Comparison of ENCODE assay signal across 10 mouse cellular contexts in the genomic region with DNA sequence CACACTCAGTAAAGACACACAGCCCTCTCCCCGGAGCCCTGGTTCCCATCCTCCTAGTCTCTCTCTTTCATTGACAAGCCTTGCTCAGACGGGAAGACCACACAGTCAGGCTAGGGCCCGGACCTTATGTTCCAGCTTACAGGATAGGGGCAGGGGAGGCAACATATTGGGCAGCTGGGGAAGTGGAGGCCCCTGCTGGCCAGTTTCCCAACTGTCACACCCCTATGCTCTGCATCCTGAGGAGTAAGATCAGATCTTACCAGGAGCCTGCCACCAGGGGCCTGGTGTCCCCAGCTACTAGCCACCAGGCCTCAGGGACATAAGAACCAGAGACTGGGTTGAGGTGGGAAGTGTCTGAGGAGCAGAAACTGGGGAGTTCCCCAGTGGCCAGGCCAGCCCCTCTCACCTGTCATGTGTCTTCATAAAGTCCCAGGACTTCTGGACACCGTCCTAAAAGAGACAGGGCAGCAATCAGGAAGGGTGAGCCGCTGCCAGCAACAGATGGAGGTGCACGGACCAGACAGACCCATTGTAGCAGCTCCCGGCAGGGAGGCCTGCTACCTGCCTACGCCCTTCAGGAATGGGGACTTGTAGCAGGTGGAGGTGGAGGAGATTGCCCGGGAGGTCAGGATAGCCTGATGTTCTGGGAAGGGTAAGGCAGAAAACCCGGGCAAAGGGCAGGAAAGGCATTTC. TPM values are rescaled to one million over a fixed set of nuclear protein-coding genes. Genes with fewer than 3 reads are reported as not detected.
DNase-seq lines count a peak whose midpoint lies in the region; ATAC-seq and TF ChIP-seq lines count a peak whose summit lies in the region.
"Had no signal": no experiment of that assay in that cellular context is flagged by ENCODE, and none has a peak within 500 bp of the region (broad histone marks: within the 10 kb centered on the region; RNA-seq: fewer than 3 reads in every experiment).

No protein-coding gene starts in this region.

- no peaks in the 10 kb centered on the region for H3K9me3 ChIP-seq in liver, embryonic 14.5 days (ENCODE audit: control insufficient read depth, low read length)
- H3K9me3 ChIP-seq in liver, embryonic 12.5 days (replicated peaks), result no peaks in the 10 kb centered on the region
- H3K9me3 ChIP-seq in embryonic facial prominence, embryonic 15.5 days (replicated peaks), result no peaks in the 10 kb centered on the region
- H3K9me3 ChIP-seq in neural tube, embryonic 13.5 days, result no peaks in the 10 kb centered on the region
- H3K9me3 ChIP-seq: limb, embryonic 13.5 days; stomach, embryonic 15.5 days had no signal

- no peak overlapping the region for H3K27ac ChIP-seq in liver, embryonic 14.5 days
- H3K27ac ChIP-seq in liver, embryonic 12.5 days, result no peak overlapping the region
- H3K27ac ChIP-seq in embryonic facial prominence, embryonic 15.5 days (replicated peaks), result peak overlapping the region; percentile 18; the same call in 1 of the 2 replicates
- no peak overlapping the region for H3K27ac ChIP-seq in neural tube, embryonic 13.5 days (replicated peaks)
- H3K27ac ChIP-seq: stomach, embryonic 15.5 days had no signal

- no peak for DNase-seq in liver, embryonic 14.5 days (ENCODE audit: low read depth in 3 of 3, low spot score in 3 of 3)
- DNase-seq in adrenal gland, postnatal 25 days, result no peak
- no peak for DNase-seq in gastrocnemius, postnatal 25 days
- no peak for DNase-seq in layer of hippocampus, adult 9-11 months

- H3K27me3 ChIP-seq in liver, embryonic 14.5 days (ENCODE audit: control insufficient read depth, insufficient read depth, low read length), result no peaks in the 10 kb centered on the region
- peaks cover 8% of the 10 kb centered on the region for H3K27me3 ChIP-seq in liver, embryonic 12.5 days (replicated peaks)
- H3K27me3 ChIP-seq in embryonic facial prominence, embryonic 15.5 days, result no peaks in the 10 kb centered on the region
- H3K27me3 ChIP-seq in neural tube, embryonic 13.5 days, result no peaks in the 10 kb centered on the region
- H3K27me3 ChIP-seq: limb, embryonic 13.5 days; stomach, embryonic 15.5 days had no signal

- no peak overlapping the region for H3K9ac ChIP-seq in liver, embryonic 14.5 days (replicated peaks)
- no peak overlapping the region for H3K9ac ChIP-seq in liver, embryonic 12.5 days
- H3K9ac ChIP-seq in embryonic facial prominence, embryonic 15.5 days, result no peak overlapping the region
- peak overlapping the region; percentile 41; the same call in 1 of the 2 replicates for H3K9ac ChIP-seq in neural tube, embryonic 13.5 days
- H3K9ac ChIP-seq: stomach, embryonic 15.5 days had no signal

- TF ChIP-seq EP300 in liver, embryonic 14.5 days (IDR thresholded peaks at IDR 0.05; ENCODE audit: low read depth), result no peak

- peak; percentile 66 for TF ChIP-seq CTCF in liver, embryonic 14.5 days (IDR thresholded peaks at IDR 0.05; ENCODE audit: low read depth)

- no peak overlapping the region for H3K4me2 ChIP-seq in liver, embryonic 14.5 days (ENCODE audit: low read depth)
- H3K4me2 ChIP-seq in liver, embryonic 12.5 days, result no peak overlapping the region
- H3K4me2 ChIP-seq in embryonic facial prominence, embryonic 15.5 days (replicated peaks), result no peak overlapping the region
- H3K4me2 ChIP-seq in neural tube, embryonic 13.5 days, result no peak overlapping the region
- H3K4me2 ChIP-seq: limb, embryonic 13.5 days; stomach, embryonic 15.5 days had no signal

- H3K4me1 ChIP-seq in liver, embryonic 14.5 days (replicated peaks; ENCODE audit: control insufficient read depth in 2 of 2, insufficient read depth in 2 of 2, low read length in 1 of 2), result peaks cover 3 to 10% of the 10 kb centered on the region in 2 experiments; a peak in 3 of 4 replicates
- H3K4me1 ChIP-seq in liver, embryonic 12.5 days, result peaks cover 17% of the 10 kb centered on the region
- peaks cover 47% of the 10 kb centered on the region for H3K4me1 ChIP-seq in embryonic facial prominence, embryonic 15.5 days
- H3K4me1 ChIP-seq in neural tube, embryonic 13.5 days (replicated peaks), result peaks cover 45% of the 10 kb centered on the region

- no peak overlapping the region for H3K4me3 ChIP-seq in liver, embryonic 14.5 days (ENCODE audit: insufficient read depth in 1 of 2, low read depth in 2 of 2, low read length in 2 of 2)
- H3K4me3 ChIP-seq in liver, embryonic 12.5 days, result no peak overlapping the region
- H3K4me3 ChIP-seq in embryonic facial prominence, embryonic 15.5 days (replicated peaks), result no peak overlapping the region
- H3K4me3 ChIP-seq in neural tube, embryonic 13.5 days, result no peak overlapping the region
- H3K4me3 ChIP-seq: limb, embryonic 13.5 days; stomach, embryonic 15.5 days had no signal

- no peaks in the 10 kb centered on the region for H3K36me3 ChIP-seq in liver, embryonic 14.5 days (replicated peaks; ENCODE audit: control insufficient read depth, insufficient read depth, low read depth)
- no peaks in the 10 kb centered on the region for H3K36me3 ChIP-seq in liver, embryonic 12.5 days
- H3K36me3 ChIP-seq in embryonic facial prominence, embryonic 15.5 days, result no peaks in the 10 kb centered on the region
- H3K36me3 ChIP-seq in neural tube, embryonic 13.5 days, result no peaks in the 10 kb centered on the region
- H3K36me3 ChIP-seq: limb, embryonic 13.5 days; stomach, embryonic 15.5 days had no signal

- ATAC-seq in liver, embryonic 14.5 days (ENCODE audit: insufficient read depth), result no peak
- no peak for ATAC-seq in liver, embryonic 12.5 days
- peak; percentile 58; the same call in 1 of the 2 replicates for ATAC-seq in cerebellum, adult (ENCODE audit: insufficient number of reproducible peaks, low FRiP score, low TSS enrichment)
- ATAC-seq in embryonic facial prominence, embryonic 15.5 days (ENCODE audit: insufficient number of reproducible peaks, low FRiP score, low TSS enrichment, low read depth), result no peak
- no peak for ATAC-seq in neural tube, embryonic 13.5 days (ENCODE audit: low read depth)

- 55% methylated on average over 10 of the region's 10 CpGs for WGBS in liver, embryonic 14.5 days (ENCODE audit: insufficient replicate concordance)
- 56% methylated on average over 10 of the region's 10 CpGs for WGBS in liver, embryonic 12.5 days (ENCODE audit: insufficient replicate concordance)
- 50% methylated on average over 10 of the region's 10 CpGs for WGBS in embryonic facial prominence, embryonic 15.5 days
- WGBS in neural tube, embryonic 13.5 days, result 65% methylated on average over 10 of the region's 10 CpGs

RNA-seq across cellular contexts. Expression of a gene that starts 2.9 kb away (rescaled TPM):
- polyA plus RNA-seq in liver, embryonic 14.5 days (2012; rRNA removed), result 6.3 and 7.5 TPM in 2 replicates
- 16.9 and 18.4 TPM in 2 replicates for polyA plus RNA-seq in liver, embryonic 14.5 days (2014; fragmentation: Nextera tagmentation; extraction: Ambion mirVana)
- polyA plus RNA-seq in liver, embryonic 12.5 days (2016; fragmentation: Nextera tagmentation; extraction: Ambion mirVana), result 21.4 and 21.7 TPM in 2 replicates
- 93.4 and 94.7 TPM in 2 replicates for polyA plus RNA-seq in embryonic facial prominence, embryonic 15.5 days (2015; fragmentation: Nextera tagmentation; extraction: Ambion mirVana)
- polyA plus RNA-seq in neural tube, embryonic 13.5 days (2015; fragmentation: Nextera tagmentation; extraction: Ambion mirVana), result 55.1 and 74.8 TPM in 2 replicates
- total RNA-seq in adrenal gland, postnatal 25 days (2021), result 26.6 and 40.7 TPM in 2 replicates
- 1 to 10 TPM; 8.7 to 9.1 TPM for total RNA-seq in gastrocnemius, postnatal 25 days (2021)

RNA-seq across cellular contexts. Expression of a gene that starts 9.4 kb away (rescaled TPM):
- 0.41 and 0.51 TPM in 2 replicates for polyA plus RNA-seq in liver, embryonic 14.5 days (2012; rRNA removed)
- 0.09 and 0.11 TPM in 2 replicates for polyA plus RNA-seq in liver, embryonic 14.5 days (2014; fragmentation: Nextera tagmentation; extraction: Ambion mirVana)
- polyA plus RNA-seq in liver, embryonic 12.5 days (2016; fragmentation: Nextera tagmentation; extraction: Ambion mirVana), result 0.57 and 0.64 TPM in 2 replicates
- polyA plus RNA-seq in embryonic facial prominence, embryonic 15.5 days (2015; fragmentation: Nextera tagmentation; extraction: Ambion mirVana), result 13.0 and 14.3 TPM in 2 replicates
- polyA plus RNA-seq in neural tube, embryonic 13.5 days (2015; fragmentation: Nextera tagmentation; extraction: Ambion mirVana), result 8.6 and 9.6 TPM in 2 replicates
- 7.6 and 8.4 TPM in 2 replicates for total RNA-seq in adrenal gland, postnatal 25 days (2021)
- total RNA-seq in gastrocnemius, postnatal 25 days (2021), result 10 to 100 TPM; 20.4 to 21.8 TPM

RNA-seq across cellular contexts. Expression of a gene that starts 37.3 kb away (rescaled TPM):
- 4.1 and 5.5 TPM in 2 replicates for polyA plus RNA-seq in liver, embryonic 14.5 days (2012; rRNA removed)
- polyA plus RNA-seq in liver, embryonic 14.5 days (2014; fragmentation: Nextera tagmentation; extraction: Ambion mirVana), result 3.3 and 4.6 TPM in 2 replicates
- 9.2 and 10.1 TPM in 2 replicates for polyA plus RNA-seq in liver, embryonic 12.5 days (2016; fragmentation: Nextera tagmentation; extraction: Ambion mirVana)
- 28.9 and 31.5 TPM in 2 replicates for polyA plus RNA-seq in embryonic facial prominence, embryonic 15.5 days (2015; fragmentation: Nextera tagmentation; extraction: Ambion mirVana)
- 35.0 and 41.4 TPM in 2 replicates for polyA plus RNA-seq in neural tube, embryonic 13.5 days (2015; fragmentation: Nextera tagmentation; extraction: Ambion mirVana)
- total RNA-seq in adrenal gland, postnatal 25 days (2021), result 21.7 and 26.8 TPM in 2 replicates
- 10 to 100 TPM; 12.6 to 13.1 TPM for total RNA-seq in gastrocnemius, postnatal 25 days (2021)
